Mouse (Mus musculus): ENCODE results near the gene Nab1. TPM values are rescaled to one million over a fixed set of nuclear protein-coding genes. Genes with fewer than 3 reads are reported as not detected.

Nab1 gene
- total RNA-seq, 2 experiments from 2014 or later: 9.3 to 11.7 TPM

GRCm38 (mm10) chr1:52489538-52490181 lies 10.8 kb downstream of the Nab1 start:
- DNase-seq: no peak
- intact Hi-C loops (cut with DNase I): no loop called here

DNA sequence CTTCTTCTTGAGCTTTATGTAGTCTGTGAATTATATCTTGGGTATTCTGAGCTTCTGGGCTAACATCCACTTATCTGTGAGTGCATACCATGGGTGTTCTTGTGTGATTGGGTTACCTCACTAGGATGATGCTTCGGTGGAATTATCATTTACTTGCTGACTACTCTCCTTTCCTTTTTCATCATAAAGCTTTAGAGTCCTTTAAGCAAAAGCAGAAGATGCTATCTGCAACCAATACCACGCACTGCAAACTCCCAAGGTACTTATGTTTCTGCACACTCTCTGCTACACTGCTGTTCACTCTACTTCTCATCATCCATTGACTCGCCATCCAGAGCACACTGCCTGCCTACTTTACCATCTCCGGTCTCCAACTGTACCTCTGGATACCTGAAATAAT lies 15.5 kb downstream of the Nab1 start:
- no peak for DNase-seq
- intact Hi-C loops (cut with DNase I): no loop called here

DNA sequence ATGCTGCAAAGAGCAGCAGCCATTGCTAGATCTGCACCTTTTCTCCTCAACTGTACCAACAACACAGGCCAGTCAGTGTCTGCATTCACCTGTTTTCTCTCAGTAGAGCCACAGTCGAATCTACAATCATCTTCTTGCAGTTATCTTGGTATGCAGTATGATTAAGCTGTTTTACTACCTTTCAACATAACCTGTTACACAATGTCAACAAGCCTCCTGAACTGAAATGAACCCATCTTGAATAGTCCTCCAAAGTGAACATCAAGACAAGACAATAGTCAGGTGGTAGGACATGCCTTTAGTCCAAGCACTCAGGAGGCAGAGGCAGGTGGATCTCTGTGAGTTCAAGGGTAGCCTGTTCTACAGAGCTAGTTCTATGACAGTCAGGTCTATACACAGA lies 26.2 kb downstream of the Nab1 start:
- intact Hi-C loops (cut with DNase I): no loop called here
- no peak for DNase-seq

GRCm38 (mm10) chr1:52470811-52471489 lies 29.5 kb downstream of the Nab1 start:
- intact Hi-C loops (cut with DNase I): no loop called here
- no peak for DNase-seq

GRCm38 (mm10) chr1:52470326-52470725 lies 30.2 kb downstream of the Nab1 start:
- intact Hi-C loops (cut with DNase I): no loop called here
- DNase-seq: no peak

DNA sequence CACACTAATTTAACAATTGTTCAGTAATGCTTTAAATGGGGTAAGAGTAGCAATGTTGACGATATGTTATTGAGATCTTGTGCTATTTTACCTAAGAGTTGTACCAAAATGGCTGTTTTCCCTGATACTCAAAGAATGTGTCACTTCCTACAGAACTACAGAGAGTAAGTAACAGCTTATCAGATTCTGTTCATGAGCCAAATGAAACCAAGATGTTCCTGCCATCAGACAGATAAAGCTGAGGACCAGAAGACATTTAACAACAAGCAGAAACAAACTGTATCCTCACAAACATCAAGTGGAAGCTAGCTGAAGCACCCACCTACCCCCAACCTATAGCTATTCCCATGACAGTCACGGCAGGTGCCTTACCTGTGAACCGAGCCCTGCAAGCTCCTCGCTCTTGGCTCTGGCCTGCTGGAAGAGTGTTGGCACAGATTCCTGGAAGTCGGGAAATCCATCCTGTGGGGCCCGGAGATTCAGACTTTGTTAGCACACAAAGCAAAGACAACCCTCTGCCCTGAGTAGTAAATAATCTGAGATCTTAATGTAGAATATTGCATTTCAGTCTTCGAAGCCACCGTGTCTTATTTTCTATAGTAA lies 33.9 kb downstream of the Nab1 start:
- intact Hi-C loops (cut with DNase I): no loop called here
- no peak for DNase-seq

DNA sequence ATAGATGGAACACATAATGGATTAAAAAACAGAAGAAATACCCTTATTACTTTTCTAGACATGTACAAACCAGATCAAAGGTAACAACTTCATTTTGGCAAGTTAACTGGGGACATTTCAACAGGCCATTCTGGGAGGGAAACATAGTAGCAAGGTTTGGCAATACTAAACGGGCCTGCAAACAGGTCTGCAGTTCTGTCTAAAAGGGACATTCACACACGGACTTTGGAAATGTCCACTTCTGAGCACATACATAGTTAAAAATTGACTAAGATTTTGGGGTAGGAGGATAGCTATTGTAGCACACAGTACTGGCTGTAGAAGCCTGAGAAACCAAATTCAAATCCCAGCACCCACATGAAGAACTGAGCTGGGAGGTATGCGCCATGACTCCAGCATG lies 34.6 kb downstream of the Nab1 start:
- no peak for DNase-seq
- intact Hi-C loops (cut with DNase I): no loop called here

DNA sequence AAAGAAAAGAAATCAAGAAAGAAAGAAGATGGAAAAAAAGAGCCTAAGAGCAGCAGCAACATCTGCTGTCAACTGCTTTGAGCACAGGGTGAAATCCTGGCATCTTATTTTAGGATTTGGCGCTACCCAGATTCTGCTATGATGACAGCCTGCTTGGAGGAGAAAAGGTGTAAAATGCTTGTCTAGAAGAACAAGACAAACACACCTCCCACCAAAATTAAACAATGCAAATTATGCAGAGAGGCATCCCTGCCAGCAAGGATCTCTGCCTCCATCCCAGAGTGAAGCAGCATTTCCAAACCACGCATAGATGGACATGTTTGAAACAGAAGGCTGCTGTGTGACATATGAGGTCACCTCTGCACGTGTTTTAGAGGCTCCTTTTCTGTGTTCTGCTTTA lies 35.2 kb downstream of the Nab1 start:
- DNase-seq: no peak
- intact Hi-C loops (cut with DNase I): no loop called here

GRCm38 (mm10) chr1:52463305-52463704 lies 37.2 kb downstream of the Nab1 start:
- no peak for DNase-seq
- intact Hi-C loops (cut with DNase I): no loop called here

- DNase-seq: no peak
- intact Hi-C loops (cut with DNase I): no loop called here
These were observed 43.9 kb downstream of the Nab1 start for GRCm38 (mm10) chr1:52456571-52456970.

DNA sequence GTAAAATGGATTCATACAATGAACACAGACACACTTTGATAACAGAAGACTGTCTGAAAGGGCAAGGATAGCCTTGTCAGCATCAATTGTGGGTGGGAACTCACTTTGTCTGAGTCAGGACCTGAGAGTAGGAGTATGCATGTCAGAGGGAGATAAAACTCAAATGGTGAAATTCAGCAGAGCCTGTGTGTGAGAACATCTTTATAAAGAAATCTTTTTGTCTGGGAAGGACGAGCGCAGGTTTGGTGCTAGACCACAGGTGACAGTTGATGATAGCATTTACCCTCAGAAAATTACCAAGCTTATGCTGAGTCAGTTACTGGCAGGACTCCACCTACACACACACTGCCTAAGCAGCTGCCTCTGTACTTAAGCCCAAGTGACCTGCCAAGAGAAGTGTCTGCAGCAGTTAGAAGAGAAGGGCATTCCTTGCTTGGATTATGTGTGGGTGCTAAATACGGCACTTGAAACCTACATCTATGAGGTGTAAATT lies 45.9 kb downstream of the Nab1 start:
- intact Hi-C loops (cut with DNase I): no loop called here
- DNase-seq: no peak

DNA sequence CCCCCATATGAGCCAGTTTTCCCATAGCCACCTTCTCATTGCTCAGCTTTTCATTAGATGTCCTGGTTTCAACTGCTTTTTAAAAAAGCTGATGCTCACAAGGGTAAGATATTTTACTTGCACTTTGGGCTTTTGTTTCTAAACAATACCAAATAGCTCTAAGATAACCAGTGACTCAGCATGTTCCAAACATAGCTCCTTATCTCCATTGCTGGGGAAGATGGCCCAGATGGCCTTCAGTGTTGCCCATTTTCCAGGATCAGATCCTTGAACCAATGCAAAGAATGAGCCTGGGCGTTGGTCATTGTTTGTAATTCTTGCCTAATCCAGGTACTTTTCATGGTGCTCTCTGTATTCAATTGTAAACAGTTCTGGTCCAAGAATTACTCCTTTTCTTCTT lies 49.1 kb downstream of the Nab1 start:
- intact Hi-C loops (cut with DNase I): no loop called here
- no peak for DNase-seq

- no peak for DNase-seq
- intact Hi-C loops (cut with DNase I): no loop called here
These were observed 64.6 kb downstream of the Nab1 start for GRCm38 (mm10) chr1:52435856-52436255.

DNA sequence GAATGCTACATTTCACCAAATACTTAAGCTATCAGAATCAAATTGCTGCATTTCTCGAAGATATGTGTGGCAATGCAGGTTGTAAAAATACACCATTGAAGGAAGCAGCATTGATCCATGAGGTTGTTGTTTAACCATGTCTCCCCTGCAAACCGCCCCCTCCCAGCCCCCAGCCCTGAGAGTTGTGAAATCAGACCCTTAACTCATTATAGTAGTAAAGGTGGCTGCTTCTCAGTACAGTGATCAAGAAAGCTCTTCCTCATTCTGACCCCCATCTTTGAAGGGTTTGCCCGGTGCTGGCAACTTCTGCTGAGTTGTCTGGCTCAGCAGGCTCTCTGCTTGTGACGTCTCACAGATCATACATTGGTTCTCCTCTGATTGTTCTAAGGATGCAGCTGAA lies 66.4 kb downstream of the Nab1 start:
- intact Hi-C loops (cut with DNase I): no loop called here
- no peak for DNase-seq

- no peak for DNase-seq
- intact Hi-C loops (cut with DNase I): no loop called here
These were observed 68.7 kb downstream of the Nab1 start for GRCm38 (mm10) chr1:52431806-52432205.

GRCm38 (mm10) chr1:52430606-52431005 lies 69.9 kb downstream of the Nab1 start:
- no peak for DNase-seq
- intact Hi-C loops (cut with DNase I): no loop called here

- intact Hi-C loops (cut with DNase I): no loop called here
- no peak for DNase-seq
These were observed 70.4 kb downstream of the Nab1 start for GRCm38 (mm10) chr1:52430116-52430515.

DNA sequence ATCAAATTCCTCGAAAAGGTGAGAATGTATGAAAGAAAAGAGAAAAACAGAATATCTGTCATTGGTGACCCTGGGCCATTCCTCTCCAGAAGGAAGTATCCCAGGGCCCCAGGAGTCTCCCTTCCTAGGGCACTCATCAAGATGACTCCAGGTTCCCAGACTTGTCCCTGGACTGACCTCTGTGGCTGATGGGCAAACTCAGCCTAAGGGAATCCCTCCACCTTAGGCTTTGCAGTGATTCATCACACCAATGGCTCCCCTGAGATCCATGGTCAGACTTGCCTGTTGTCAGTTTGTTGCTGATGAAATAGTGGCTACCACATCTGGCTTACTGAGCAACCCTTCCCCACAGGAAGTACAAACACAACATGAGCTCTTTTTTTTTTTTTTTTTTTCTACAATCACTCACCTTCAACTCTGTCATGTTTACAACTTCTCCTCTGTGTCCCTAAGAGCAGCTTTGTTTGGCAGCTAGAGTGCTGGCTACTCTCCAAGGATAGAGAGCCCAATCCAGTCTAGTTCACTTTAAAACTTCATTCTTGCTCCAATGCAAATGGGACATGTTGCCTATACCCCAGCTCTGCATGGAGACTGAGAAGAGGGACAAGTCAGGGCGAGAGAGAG lies 72.5 kb downstream of the Nab1 start:
- intact Hi-C loops (cut with DNase I): no loop called here
- DNase-seq: no peak

- no peak for DNase-seq
These were observed 76.6 kb downstream of the Nab1 start for GRCm38 (mm10) chr1:52423846-52424245.

GRCm38 (mm10) chr1:52423057-52423456 lies 77.4 kb downstream of the Nab1 start:
- DNase-seq: no peak
- intact Hi-C loops (cut with DNase I): no loop called here

More at GRCm38 (mm10) chr1:52423846-52424245, 76.6 kb downstream of the Nab1 start:
- intact Hi-C loops (cut with DNase I): no loop called here

- intact Hi-C loops (cut with DNase I): no loop called here
- DNase-seq: no peak
These were observed 78.3 kb downstream of the Nab1 start for GRCm38 (mm10) chr1:52422137-52422536.

All from gastrocnemius, postnatal 36 days (tissue).